Mouse (Mus musculus) left cerebral cortex, postnatal 10 days (tissue): ENCODE measurements around the gene Gm49368. TPM values are rescaled to one million over a fixed set of nuclear protein-coding genes. Genes with fewer than 3 reads are reported as not detected.
A peak's percentile ranks its signal among the peaks of the same experiment; 100 is the strongest.
"Not testable (repeated sequence)": the region's sequence is repeated elsewhere in the genome, so short reads cannot be mapped to it uniquely, and the experiment has no call there.

Experiments
- DNase-seq, 2 experiments: peaks; one replicate each; pipeline ENCODE4 v3.0.0; 2021 to 2022; ENCODE audit warnings: low spot score in 2 of 2, mixed read lengths in 1 of 2; ENCODE audit errors: extremely low spot score in 1 of 2
- intact Hi-C: fragments of 180-260 bp; cut with DNase I; formaldehyde crosslinking; loops from one replicate; pipeline ENCODE4 v1.15.1; 2025
- total RNA-seq, 2 experiments: library from RNA; stranded (reverse); gene quantifications; 2 replicates each; pipeline ENCODE4 v1.2.3; 2021

Gm49368 gene
- under 1 TPM in 1 of 2 experiments, not detected in 1; 0.09 TPM for total RNA-seq

DNA sequence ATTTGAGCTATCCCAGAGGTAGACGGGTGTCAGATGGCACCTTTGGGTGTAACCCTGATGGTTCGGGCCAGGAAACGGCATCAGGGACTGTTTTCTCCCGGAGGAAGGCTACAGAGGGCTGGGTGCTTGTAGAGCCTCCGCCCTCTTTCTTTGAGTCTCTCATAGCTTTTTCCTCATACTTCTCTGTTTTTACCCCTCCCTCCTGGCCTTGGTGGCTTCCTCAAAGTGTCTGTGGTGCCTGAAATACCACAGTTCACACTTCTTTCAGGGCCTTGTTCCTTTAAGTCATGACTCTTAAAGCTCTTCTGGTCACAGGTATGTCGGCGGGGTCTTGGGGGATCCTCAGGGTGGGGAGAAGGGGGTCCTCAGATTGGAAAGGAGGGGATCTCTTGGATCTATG lies at the start of gene Gm49368, which contains the start of gene Itgam:
TSS of gene Gm49368 (plus strand) at position 228 of the 400 bp plus-strand sequence.
TSS of gene Itgam (plus strand) at position 185 of the 400 bp plus-strand sequence.
- DNase-seq, result no peak
- intact Hi-C loops, result no loop called here

DNA sequence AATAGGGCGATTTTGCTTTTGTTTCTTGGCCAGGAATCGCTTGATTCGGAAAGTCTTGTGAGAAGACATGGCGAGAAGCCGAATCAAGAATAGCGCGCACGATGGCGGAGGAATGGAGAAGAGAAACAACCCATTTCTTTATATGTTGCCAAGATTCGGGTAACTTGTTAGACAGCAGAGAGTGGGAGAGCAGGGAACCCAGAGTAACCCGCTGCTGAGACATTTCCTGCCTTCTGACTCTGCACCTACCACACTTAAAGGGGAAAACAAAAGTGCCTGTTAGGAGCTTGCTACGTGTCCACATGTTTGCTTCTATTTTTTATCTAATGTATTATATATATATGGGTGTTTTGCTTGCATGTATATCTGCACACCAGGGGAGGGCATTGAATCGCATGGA lies 49.4 kb upstream of the Gm49368 start:
- no peak for DNase-seq
- intact Hi-C loops, result no loop called here

DNA sequence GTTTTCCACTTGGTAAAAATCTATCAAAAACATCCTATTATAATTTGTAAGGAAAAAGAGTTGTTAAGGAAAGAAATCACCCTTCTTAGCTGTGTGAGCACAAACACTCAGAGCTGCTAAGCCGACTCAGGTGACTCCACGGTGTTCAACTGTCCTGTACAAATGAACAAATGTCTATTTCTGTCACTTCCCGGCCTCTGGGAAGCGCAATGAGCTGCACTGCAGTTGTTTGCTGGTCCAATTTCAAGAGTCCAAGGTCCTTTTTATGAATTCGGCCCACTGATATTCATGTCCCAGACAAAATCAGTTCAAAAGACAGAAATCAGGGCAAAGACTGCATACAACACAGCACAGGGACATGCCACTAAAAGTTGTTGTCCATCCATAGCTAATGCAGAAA lies 46.3 kb upstream of the Gm49368 start:
- DNase-seq, intact Hi-C loops: not testable (repeated sequence)

DNA sequence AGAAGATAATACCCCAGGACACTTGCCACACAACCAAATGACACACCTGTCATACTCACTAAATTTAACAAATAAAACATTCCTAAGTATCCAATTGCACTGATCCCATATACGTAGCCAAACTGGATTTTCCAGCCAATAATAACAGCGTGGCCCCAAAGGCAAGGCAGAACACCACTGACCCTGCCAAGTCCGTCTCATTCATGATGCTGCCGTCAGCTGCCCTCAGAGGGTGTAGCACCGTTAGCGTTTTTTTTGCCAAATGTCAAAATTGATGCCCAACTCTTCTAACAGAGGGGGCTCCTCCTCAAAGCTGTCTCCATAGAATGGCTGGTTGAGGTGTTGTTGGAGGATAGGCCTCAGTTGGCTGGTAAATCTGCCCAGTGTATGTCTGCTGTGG lies 45.8 kb upstream of the Gm49368 start:
- no peak for DNase-seq
- intact Hi-C loops, result no loop called here

DNA sequence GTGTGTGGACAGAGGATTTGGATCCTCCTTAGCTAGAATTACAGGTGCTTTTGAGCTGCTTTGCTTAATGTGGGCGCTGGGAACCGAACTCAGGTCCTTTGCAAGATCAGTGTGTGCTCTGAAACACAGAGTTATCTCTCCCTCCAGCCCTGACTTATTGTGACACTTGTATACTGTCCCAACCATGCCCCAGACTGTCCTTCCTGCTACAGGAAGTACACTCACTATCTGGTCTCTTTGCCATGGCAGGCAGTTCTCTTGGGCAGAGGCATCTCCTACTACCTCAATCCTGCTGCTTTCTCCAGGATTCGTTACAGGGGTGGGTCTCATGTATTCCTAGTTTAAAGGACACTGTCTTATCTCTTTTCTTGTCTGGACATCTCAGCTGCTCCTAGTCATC lies 44.2 kb upstream of the Gm49368 start:
- intact Hi-C loops, result no loop called here
- DNase-seq, result no peak

DNA sequence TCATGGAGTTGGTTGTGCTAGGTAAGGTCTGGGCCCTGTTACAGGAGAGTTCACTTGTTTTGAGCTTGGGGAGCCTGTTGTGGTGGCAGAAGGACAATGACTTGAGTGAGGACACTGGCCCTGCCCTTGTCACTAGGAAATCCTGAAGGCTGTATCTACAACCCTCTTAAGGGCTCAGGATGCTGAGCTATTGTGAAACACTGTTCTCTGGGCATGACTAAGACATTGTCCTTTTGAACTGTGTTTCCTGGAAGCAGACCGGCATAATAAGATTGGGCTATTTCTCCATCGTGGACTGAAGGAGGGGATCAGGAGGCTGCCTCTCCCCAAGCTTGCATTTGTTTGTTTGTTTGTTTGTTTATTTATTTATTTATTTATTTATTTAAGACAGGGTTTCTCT lies 43.3 kb upstream of the Gm49368 start:
- intact Hi-C loops, result no loop called here
- no peak for DNase-seq

DNA sequence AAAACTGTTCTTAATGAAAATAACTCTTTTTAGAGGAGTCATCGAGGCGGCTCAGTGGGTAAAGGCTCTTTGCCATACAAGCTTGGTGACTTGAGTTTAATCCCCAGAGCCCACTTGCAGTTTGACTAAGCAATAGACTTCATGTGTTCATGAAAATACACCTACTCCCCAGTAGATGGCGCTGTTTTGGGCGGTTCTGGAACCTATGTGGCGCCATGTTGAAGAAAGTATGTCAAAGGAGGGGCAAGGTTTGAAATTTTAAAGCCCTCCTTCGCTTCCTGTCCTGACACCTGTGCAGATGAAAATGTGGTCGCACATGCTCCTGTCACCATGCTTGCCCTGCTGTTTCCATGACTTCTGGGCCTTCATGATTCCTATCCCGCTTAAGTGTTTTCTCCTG lies 39.5 kb upstream of the Gm49368 start:
- no peak for DNase-seq
- intact Hi-C loops, result no loop called here

DNA sequence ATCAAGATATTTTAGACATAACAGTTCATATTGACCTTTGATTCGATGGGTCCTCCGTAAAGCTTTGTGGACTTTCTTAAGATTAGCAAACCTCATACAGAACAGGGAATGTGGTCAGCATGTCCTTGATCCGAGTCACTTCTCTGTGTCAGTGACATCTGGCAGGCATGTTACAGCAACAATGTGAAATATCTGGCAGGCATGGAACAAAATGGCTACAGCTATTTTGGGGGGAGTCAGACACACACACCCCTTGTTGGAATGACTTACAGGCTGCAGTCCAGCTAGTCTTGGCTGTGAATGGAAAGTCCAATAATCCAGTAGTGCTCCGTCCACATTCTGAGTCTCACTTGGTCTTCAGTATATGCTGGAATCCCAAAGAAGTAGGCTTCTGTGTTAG lies 38.9 kb upstream of the Gm49368 start:
- no peak for DNase-seq
- intact Hi-C loops, result no loop called here

DNA sequence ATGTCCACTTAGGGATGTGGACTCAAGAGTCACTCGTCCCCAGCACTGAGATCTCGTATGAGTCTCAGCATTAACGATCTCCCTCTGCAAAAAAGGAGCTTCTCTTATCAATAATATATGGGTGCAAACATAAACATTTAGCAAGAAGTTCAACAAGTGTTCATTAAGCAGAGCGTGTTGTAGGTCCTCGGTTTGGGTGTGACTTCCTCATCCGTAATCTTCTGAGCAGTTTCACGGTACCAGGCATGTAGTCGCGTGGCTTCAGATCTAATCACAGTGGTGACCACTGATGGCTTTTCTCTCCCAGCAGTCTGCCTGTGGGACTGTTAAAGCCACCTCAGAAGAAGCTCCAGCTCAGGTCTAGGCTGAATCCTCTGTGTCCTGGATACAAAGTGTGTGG lies 38.1 kb upstream of the Gm49368 start:
- intact Hi-C loops, result no loop called here
- DNase-seq, result no peak

DNA sequence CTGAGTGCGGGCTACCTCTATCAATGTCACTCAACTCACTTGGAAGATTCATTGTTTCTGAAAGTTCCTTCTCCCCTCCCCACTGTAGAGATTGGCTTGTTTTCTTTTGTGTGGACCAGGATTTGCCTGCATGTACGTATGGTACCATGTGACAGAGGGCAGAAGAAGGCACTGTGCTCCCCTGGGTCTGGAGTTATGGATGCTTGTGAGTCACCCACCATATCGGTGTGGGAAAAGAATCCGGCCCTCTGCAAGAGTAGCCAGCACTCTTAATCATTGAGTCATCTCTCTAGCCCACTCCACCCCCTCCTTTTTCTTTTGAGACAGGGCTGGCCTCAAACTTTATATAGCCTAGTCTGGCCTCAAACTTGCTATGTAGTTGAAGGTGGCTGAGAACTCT lies 37.6 kb upstream of the Gm49368 start:
- DNase-seq, result no peak
- intact Hi-C loops, result no loop called here

DNA sequence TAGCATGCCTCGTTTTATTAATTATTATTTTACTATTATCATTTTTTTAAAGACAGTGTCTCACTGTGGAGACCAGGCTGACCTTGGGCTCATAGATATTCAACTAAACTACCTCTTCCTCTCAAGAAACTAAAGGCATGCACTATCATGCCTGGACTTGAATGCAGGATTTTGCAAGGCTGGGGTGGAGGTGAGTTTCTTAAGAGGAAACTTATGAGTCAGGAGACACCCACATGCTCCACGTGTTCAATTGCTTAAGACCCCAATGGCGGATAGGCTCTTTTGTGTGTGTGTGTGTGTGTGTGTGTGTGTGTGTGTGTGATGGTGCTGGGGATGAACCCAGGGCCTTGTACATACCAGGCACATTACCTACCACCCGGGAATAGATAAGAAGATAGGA lies 37.1 kb upstream of the Gm49368 start:
- intact Hi-C loops, result no loop called here
- DNase-seq, result no peak

DNA sequence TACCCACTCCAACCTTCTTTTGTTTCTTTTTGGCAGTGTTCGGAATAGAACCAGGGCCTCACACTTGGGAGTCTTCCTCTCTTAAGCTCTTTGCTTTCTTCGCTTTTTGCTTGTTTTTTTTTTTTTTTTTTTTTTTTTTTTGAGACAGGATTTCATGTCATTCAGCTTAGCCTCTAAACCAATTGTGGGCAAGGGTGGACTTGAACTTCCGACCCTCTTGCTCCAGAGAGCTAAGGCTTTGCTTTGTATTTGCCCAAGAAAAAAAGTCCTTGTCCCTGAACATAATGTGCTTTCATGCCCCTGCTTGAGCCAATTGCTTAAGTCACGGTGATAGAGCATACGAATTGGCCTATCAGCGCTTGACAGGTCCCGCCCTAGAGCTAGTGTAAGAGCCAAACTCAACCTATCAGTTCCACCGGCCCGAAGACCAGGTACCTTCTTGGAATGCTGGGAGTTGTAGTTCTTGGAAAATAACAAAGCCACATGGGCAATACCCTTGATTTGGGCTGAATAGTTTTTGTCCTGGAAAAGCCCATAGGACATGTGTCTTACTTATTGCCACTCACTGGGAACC lies 31.0 kb upstream of the Gm49368 start:
- no peak for DNase-seq
- intact Hi-C loops, result no loop called here

DNA sequence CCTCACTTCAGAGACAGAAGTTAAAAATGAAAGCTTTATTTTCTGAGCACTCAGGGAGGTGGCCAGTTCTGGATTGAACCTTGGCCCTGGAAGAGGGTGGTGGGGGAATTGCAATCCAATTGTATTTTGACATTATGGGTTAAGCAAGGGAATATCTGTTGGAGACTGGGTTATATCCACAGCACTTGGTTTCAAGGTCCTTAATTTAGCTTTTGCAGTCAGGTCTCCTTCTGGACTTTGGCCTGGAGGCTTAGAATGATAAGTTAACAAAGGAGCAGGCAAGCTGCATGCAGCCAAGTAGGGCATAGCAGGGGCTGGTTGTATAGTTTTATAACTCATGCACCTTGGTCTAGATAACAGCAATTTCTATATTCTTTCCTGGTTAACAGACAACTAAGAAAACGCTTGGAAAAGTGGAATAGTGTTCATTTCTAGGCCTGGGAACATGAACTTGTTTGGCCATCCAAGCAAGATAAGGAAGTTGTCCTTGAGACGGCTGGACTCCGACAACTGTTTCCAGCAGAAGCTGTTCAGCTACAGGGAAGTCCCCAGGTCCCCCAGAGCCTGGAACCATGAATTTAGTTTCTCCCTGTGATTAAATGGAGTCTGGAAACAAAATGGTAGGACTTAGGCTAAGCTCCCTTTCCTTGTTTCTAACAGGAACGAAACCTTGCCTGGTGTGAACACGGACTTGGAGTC lies 30.0 kb upstream of the Gm49368 start:
- intact Hi-C loops, result no loop called here
- DNase-seq, result no peak

DNA sequence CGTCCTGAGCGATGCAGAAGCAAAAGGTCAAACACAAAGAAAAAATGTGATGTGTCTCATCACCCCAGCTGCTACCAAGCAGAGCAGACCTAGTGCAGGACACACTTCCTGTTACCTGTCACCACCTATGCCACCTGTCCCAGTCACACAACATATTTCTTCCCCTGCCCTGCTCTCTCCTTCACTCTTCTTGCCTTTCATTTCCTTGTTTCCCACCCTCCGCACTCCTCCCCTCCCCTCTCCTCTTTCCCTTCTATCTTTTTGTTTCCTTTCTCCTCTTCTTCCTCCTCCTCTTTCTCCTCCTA lies 29.5 kb upstream of the Gm49368 start:
- no peak for DNase-seq
- intact Hi-C loops, result no loop called here

DNA sequence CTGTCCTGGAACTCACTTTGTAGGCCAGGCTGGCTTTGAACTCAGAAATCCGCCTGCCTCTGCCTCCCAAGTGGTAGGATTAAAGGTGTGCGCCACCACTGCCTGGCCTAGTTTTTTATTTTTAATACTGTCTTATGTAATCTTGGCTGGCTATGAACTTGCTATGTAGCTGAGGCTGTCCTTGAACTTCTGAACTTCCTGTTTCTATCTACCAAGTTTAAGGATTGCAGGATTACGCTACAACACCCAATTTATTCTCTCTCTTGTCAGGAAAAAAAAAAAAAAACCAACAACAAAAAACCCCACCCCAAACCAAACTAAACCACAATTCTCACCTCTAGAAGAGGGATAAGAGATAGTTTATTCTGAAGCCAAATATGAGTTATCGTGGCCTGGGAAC lies 28.9 kb upstream of the Gm49368 start:
- no peak for DNase-seq
- intact Hi-C loops, result no loop called here

DNA sequence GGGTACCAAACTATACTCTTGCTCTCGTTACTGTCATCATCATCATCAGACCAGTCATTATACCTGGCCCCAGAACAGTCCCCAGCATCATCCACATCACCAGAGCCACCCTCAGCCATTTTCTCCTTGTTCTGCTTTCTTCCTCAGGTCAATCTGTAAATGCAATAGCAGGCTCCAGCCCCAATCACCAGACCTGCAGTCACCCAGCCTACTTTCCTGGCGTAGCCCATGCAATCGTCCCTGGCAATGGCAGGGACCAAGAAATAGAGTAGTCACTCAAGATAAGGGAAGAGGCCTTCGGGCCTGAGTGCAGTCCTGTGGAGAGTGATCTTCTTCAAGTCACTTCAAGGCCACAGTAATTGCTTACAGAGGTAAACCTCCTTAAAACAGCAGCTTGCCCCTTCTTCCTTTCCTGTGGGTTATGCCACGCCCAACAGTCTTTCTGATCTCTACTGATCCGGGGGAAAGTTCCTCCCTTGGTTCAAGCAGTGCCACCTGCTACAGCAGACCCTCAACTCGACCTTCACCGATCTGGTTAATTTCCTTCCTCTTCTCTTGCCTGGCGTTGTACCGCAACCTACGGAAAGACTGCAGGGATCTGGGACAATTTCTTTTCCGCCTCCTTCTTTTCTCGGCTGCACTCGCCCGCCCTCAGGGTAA lies 20.2 kb upstream of the Gm49368 start:
- intact Hi-C loops, DNase-seq: not testable (repeated sequence)

DNA sequence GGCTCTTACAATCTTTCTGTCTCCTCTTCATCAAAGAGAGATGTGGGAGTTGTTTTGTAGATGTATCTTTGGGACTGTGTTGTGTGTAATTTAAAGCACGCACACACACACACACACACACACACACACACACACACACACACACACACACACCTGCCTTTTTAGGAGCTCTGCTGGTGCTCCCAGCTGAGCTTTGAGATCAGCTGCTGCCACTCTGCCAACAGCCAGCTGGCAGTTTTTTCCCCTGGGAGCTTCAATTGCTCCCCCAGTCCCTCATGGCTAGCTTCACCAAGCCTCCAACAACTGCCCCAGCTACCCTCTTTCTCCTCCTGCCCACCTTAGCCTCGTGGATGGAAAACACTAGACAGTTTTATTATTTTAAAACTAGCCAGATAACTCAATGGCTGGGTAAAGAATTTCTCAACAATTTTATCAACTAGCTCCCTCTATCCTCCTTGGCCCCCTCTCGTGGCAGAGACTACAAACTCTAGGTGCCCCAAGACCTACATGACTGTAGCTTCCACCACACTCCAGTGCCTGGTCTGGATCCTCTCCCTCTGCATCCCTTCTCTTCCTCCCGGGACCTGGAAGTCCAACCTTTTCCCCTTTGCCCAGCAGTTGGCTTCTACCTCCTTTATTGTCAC lies 18.2 kb upstream of the Gm49368 start:
- DNase-seq, result no peak
- intact Hi-C loops, result no loop called here

DNA sequence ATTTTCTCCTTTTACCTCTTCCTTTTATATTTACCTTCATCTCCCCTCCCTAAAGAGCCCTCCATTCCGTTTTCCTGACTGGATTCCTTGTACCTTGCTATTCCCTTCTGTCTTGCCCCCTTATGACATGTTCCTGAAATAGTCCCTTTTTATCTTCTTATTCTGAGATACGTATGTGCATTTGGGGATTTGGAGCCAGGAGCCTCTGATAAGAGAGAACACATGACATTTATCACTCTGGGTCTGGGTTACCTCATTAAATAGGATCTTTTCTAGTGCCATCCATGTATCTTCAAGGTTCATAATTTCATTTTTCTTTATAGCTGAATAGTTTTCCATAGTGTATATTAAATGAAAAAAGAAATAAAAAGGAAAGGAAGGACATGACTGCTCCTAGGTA lies 16.8 kb upstream of the Gm49368 start:
- intact Hi-C loops, result no loop called here
- no peak for DNase-seq

DNA sequence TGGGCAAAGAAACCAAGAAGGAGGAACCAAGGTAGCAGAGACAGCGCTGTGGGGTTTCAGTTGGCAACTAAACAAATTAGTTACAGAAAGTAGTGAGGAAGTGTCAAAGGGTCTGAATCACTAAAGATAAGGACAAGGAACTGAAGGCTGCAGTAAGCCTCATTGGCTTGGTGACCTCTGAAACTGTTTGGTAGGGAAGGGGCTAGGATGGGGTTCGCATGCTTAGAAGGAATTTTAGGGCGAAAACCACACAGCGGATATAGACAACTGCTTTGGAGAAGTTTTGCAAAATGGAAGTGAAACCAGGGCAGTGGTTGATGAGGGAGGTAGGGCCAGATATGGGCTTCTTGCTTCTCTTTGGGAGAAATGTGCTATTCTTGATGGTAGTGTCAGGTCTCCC lies 13.7 kb upstream of the Gm49368 start:
- intact Hi-C loops, result no loop called here
- peak in 1 of 2 experiments; percentile 7 for DNase-seq

DNA sequence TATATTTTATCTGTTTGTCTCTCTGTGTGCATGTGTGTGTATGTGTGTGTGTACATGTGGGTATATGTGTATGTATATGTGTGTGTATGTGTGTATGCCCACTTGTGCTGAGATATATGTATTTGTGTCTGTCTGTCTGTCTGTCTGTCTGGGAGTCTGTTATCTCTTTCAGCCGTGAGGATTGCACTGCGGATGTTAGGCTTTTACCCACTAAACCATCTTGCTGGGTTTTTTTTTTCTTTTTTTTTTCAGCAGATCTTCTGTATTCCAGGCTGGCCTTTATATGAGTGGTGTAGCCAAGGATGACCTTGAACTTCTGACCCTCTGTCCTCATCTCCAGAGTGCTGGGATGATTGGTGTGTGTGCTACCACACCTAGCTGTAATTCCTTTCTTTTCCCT lies 13.2 kb upstream of the Gm49368 start:
- intact Hi-C loops, result no loop called here
- no peak for DNase-seq
